Mouse (Mus musculus) layer of hippocampus, postnatal 36 days (tissue): ENCODE results near the gene Zfp217. TPM values are rescaled to one million over a fixed set of nuclear protein-coding genes. Genes with fewer than 3 reads are reported as not detected.

Experiments used
- DNase-seq, 2 experiments: peaks; one replicate each; pipeline ENCODE4 v3.0.0; 2022
- total RNA-seq, 2 experiments: library from RNA; stranded (reverse); gene quantifications; 2 replicates each; pipeline ENCODE4 v1.2.3; 2021

The Zfp217 gene
- total RNA-seq, 2 experiments from 2014 or later = 2.3 to 2.5 TPM

DNA sequence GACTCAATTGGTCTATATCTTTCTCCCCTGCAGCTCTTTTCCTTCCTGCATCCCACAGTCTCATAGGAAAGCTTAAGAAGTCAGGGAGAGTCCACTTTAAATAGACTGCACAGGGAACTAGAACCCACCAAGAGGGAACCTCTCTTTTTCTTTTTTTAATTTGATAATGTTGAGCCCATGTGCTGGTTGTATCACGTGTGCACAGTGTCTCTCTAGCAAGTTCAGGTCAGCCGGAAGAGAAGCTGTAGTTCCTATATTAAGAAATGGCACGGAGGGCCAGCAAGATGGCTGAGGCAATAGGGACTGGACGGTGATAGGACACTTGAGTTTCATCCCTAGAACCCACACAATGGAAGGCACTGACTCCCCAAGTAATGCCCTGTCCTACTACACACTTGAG is 11.1 kb upstream of the Zfp217 start:
- no peak for DNase-seq

DNA sequence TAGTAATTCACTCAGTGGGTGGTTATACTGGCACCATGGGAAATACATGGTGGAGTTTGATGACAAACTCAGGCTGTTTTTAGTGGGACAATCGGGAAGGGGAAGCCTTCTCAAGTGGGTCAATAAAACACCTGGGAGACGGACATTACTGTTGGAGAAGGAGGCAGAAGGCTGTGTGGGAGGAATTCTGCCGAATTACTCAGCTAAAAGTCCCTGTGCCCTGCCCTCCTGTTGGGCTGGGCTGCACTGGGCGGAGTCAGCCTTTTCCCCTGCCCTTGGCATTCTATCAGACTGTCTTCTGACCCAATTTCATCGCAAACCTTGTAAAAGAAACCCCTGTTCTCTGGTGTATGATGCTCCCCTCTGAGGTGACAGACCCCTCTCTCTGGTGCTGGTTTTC is 10.3 kb upstream of the Zfp217 start:
- DNase-seq = no peak

DNA sequence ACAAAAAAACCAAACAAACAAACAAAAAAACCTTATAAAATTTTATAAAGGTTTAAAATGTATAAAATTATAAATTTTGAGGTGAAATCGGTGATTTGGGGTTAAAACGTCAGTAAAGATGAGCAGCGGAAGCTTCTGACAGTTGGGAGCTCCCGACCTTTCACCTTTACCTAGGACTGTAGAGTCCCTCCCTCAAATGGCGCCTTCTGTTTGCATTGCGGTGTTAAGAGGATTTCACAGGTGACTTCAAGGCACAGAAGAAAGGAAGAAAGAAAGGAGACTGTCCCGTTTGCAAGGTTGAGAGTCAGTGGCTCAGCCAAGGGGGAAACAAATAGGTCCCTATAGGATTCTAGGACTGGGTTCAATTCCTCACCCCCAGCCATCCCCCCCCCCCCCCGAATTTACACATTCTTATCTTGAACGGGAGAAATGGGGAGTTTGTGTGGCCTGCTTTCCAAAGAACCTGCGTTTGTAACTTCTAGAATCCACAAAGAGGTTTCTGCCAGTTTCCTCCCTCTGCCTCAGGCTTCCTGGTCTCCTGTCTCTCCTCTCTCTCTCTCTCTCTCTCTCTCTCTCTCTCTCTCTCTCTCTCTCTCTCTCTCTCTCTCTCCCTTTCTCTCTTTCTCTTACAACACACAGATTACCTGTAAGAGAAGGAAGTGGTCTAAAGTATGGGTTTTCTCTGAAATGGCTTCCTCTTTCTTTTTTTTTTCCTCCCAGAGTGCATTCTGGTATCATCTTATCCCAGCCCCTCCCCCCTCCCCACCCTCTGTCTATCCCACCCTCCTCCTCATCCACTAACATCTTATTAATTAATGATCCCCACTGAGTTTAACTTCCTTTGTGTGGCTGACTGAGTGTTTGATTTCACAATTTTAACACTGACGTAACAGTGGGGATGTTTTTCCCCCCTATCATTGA is 9.6 kb upstream of the Zfp217 start:
- DNase-seq = no peak

DNA sequence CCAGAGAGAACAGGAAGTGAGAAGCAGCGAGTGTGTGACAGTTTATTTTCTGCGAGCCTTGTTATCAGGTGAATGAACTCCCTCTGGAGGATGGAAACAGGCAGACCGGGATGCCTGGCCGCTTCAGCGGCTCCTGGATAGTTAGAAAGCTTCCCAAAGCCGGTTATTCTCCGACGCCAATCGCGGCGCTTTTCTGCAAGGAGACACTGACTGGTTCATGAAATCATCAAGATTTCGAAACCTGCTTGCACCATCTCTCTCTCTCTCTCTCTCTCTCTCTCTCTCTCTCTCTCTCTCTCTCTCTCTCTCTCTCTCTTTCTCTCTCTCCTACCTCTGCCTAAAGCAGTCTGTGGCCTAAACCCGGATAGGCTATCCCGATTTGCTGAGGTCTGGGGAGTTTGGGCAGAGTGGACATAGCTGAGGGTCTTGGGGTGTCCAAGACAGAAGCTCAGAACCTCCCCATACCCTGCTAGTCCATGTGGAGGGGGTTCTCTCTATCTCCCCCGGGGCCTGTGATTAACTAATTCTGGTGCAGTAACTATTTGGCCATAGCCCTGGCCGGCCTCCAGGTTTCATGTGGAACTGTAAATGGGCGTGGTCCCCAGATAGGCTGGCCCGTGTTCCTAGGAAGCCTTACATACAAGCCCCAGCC is 7.3 kb upstream of the Zfp217 start:
- DNase-seq = peak; percentile 14 to 21

DNA sequence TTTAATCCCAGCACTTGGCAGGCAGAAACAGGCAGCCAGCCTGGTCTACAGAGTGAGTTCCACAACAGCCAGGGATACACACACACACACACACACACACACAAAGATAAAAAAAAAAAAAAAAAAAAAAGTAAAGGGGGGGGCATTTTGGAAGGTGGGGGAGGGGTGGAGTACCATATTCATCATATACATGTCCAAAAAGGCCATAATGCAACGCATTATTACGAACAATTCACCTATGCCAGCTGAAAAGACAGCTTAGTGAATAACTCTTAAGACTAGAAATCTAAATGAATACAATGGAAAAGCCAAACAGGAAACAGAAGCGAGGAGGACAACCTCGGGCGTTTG is 6.8 kb upstream of the Zfp217 start:
- DNase-seq = no peak

DNA sequence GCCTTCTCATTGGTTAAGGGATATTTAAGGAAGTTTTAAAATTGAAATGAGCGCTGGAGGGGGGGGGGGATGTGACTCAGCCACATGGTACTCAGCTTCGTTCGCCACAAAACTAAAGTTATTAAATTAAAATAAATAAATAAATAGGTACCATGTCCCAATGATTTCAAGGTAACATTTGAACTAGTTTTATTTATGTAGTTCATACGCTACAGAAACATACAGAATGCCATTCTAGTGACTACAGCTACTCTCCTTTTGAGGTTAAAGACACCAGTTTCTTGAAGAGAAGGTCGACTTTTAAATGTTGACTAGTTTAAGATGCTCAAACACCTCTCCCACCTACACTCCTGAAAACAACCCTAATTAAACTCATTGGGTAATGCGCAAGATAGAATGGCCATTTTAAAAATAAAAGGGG is 6.4 kb upstream of the Zfp217 start:
- no peak for DNase-seq

DNA sequence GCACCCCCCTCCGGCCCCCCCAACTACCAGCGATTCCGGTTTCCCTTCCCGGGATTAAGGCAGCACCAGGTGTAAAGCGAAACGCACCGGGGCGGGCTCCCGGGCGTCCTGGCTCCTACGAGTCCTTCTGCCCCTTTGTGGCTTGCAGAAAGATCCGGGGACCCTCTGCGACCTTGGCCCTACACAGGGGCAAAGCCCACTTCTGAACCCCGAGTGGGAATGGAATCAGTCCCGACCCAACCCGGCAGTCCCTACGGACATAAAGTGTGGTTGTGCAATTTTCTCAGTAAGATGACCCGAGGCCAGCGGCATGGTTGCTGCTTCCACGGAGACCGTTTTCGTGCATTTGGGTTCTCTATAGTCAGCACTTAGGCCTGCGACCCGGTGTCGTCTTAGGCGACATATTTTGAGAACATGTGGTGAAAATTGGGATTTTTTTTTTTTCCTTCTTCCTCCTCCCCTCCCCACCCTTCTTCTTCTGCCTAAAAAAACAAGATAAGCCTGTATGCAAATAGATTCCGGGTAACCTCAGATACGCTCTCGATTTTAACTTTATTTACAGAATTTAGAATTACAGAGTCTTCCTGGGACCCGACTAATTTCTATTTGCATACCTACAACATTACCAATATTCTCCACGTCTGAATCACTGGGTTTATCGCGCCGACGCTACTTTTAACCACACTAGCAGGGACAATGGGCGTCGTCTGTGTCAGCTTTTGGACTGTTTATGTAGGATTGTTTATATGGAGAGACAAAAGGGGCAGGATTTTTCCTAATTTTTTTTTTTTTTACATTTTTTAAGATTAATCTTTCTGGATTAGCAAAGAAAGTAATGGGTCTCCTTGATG is 5.7 kb upstream of the Zfp217 start:
- DNase-seq = no peak

DNA sequence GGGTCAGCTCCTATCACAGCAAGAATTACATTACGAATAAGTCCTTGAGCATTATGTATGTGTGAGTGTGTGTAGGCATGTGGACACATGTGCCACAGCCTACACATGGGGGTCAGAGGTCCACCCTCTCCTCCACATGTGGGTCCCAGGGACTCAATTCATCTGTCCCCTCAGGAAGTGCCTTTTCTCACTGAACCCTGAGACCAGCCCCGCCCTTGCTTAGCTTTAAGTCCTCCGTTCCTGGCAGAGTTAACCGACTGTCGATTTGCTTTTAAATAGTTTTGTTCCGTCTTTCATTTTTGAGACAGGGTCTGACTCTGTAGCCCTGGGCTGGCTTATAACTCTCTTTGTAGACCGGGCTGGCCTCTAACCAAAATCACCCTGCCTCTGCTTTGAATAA is 5.0 kb upstream of the Zfp217 start:
- DNase-seq = no peak

DNA sequence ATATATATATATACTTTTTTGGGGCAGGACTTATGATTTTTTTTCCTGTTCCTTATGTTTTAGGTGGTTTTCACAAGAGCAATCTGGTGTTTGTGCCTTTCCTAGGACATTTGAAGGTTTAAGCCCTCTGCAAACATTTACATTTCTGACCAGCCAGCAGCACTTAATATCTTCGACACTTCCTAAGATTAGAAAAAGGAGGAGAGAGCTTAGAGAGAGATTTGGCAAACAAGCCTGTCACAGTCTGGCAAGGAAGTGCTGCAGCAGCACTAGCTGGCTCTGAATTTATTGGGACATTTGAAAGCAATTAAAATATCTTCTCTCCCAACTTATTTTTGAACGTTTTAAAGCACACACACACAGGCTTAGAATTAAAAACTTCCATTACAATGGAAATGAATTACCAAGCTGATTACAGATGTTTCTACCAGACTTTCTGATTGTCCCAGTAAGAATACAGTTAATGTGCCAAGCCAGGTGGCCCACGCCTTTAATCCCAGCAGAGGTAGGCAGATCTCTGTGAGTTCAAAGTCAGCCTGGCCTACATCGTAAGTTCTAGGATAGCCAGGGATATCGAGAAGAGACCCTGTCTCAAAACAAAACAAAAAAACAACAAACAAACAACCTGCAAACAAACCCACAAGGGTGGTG is 4.3 kb upstream of the Zfp217 start:
- no peak for DNase-seq

DNA sequence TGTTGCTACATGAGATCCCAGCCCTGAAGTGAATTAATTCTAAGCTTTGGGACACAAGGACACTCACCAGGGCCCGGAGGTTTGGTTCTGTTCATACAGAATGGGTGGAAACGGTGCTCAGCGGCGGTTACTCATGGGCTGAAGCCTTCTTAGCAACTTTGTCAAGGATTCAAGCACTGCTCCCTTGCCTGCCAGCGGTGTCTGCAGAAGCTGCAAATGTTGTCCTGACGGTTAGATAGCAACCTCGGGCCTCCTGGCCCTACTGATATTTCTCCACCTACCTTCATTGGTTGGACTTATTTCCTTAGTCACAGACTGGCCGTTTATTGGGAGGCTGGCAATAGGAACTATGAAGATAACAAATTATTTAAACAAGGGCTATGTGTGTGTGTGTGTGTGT is 3.6 kb upstream of the Zfp217 start:
- no peak for DNase-seq

DNA sequence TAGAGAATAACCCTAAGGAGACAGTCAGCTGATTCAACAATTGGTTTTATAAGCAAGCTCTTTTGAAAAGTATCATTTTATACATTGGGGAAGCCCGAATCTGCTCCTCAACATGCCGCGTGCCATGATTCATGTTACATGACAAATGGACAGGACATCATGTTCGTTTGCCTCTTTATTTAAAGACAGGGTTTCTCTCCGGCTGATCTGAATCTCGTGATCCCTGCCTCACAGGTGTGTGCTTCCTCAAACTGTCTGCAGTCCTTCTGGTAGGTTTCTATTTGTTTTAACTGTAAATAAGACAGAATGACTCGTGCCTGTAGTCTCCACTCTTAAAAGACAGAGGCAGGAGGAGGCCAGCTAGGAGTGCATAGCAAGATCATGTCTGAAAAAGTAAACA is 925 bp upstream of the Zfp217 start:
- no peak for DNase-seq

DNA sequence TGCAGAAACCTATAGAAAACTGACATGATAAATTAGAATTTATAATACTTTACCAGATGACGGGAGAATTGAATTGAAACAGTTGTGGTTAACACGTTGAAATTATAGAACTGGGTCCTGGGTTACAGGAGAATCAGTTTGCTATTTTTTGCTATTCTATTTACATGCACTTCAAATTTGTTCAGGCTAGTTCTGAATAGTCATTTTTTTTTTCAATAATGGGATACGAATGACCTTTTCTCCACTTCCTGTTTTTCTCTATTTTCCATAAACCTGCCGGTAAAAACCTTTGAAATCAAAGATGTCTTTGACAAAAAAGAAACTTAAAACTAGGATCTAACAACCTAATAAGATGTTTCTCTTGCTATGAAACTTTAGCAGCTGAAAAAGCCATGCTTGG is 733 bp downstream of the Zfp217 start:
- DNase-seq = no peak

DNA sequence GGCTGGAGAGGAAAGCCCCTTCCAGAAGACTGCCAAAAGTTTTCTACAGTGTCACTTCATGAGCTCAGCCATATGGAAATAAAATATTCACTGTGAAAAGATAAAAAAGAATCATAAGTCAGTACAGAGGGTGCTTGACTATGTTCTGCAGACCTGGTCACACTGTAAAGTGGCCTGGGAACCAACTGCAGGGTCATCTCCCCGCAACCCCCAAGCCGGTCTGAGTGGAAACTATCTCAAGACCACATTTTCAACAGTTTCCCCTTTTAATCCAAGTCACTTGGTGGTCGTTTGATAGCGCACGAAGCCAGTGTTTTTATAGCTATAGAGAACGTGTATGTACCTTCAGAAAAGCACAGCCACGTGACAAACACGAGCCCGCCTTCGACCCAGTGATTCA is 3.6 kb downstream of the Zfp217 start:
- no peak for DNase-seq

DNA sequence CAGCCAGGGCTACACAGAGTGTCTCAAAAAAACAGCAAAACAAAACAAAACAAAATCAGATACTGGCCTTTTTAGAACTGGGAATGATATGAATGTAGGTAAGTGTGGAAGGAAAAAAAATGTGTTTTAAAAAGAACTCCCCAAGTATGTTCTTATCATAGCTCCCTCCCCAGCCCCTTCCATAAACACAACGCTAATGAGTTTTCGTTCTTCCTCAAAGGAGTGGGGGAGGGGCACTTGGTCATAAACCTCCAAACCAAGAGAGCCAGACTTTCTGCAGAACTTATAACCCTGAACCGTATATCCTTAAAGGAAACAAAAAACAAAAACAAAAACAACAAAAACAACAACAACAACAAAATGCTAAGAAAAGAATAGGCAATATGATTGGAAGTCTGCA is 4.0 kb downstream of the Zfp217 start:
- DNase-seq = no peak

DNA sequence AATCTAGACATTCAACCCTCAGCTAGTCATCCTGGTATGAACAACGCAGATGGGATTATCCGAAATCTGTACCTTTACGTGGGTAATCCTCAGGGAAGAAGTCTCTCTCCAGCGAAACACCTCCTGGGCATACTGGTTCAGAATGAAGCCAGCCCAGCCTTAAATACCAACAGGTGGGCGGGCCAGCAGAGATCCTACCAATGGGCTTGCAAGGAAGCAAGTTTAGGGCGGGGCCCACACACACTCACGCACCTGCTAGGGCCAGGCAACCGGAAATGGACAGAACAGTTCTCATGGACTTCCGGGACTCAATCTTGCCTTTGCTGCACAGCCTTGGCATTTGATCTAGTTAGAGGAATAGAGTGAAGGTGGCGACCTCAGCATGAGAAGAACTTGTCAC is 5.4 kb downstream of the Zfp217 start:
- DNase-seq = no peak

DNA sequence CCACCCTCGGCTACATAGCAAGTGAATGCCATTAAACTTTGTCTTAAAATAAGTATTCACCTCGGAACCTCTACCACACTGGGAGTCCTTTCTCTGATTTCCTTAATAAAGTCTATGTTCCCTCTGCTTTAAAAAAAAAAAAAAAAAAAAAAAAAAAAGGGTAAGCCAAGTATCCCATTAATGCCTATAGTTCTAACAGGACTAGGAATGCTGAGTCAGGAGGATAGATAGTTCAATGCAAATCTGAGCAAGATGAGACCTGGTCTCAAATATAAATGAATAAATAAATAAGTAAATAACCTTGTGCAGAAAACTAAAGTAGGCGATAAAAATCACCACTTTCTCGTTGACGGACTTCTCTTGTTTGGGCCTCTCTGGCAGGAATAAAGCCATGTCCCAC is 6.4 kb downstream of the Zfp217 start:
- no peak for DNase-seq

DNA sequence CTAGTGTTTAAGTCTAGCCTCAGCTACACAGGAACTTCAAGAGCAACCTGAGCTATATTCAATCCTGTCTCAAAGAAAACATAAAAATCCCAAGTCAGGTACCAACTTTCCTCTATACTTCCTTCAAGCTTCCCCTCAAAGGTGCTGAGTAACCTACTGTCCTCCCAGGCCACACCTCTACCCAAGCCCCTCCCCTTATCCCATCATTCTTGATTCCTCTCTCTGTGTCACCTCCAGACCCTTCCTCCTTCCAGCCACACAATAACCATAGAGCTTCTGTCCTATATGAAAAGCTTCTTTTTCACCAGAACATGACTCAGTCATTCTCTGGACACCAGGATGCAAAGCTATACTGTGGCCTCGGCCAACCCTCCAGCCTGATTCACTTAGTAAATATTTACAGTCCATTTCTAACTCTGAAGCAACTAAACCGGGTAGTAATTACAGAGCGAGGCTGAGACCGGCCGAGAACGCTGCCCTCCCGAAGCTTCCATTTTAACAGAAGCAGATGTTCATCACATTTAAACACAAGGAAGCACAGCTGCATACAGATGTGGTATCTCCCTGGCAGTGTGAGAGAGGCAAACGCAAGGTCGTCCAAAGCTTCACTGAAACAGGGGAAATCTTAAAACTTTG is 8.4 kb downstream of the Zfp217 start:
- no peak for DNase-seq

DNA sequence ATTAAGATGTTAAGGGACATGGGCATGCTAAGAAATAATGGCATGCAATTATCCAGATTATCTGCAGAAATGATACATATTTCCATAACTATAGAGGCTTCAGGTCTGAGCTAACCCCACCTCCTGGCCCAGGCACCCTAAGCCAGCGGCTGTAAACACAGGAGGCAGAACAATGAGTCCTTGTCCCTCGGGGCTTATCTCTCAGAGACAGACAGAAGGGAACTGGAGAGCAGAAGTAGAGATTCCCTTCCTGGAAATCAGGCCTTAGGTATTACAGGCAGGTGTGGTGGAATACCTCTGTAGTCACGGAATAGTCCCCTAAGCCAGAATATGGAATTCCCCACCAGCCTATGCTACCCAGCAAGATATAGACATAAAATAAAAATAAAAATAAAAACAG is 11.0 kb downstream of the Zfp217 start:
- no peak for DNase-seq

DNA sequence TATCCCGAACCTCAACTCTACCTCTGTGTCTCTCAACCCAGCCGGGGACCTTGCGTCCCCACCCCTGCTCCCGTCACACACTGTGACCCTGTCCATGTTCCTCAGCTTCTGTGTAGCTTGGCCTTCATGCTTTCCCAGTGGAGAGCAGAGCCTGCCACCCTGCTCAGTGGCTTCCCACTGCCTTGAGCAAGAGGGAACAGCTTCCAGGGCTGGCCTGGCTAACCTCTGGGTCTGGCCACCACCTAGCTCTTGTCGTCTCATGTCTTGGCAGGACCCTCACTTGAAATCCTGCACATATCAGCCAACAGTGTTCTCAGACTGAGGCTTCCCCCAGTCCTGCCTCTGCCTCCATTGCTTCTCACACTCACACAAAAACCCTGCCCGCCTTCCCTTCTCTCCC is 12.1 kb downstream of the Zfp217 start:
- DNase-seq = no peak

DNA sequence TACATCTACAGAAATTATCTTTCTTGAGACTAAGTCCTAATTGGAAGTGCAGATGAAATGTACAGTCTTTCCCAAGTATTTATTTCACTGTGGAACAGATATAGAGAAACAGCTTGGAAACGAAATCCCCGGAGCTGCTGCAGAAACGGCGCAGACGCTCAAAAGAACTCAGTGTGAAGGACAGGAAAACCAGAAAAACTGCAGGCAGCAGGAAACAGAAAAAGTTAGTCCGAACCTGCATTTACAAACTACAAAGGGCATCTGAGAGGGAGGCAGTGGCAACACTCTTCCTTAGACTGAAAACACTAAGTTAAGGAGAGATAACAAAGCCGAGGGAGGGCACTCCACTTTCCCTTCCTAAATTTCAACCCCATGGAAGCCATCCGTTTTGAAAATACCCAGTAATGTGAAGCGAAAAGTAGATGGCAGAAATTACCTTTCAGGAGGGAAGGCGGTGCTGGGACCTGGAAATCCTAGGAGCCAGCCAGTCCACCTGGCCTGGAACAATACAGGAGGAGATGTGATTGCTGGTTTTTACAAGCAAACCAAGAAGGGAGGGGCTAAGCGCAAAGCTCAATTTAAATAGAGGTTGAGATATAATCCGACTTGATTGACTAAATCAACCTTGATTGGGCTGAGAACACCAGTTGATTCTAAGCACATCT is 13.7 kb downstream of the Zfp217 start:
- no peak for DNase-seq

DNA sequence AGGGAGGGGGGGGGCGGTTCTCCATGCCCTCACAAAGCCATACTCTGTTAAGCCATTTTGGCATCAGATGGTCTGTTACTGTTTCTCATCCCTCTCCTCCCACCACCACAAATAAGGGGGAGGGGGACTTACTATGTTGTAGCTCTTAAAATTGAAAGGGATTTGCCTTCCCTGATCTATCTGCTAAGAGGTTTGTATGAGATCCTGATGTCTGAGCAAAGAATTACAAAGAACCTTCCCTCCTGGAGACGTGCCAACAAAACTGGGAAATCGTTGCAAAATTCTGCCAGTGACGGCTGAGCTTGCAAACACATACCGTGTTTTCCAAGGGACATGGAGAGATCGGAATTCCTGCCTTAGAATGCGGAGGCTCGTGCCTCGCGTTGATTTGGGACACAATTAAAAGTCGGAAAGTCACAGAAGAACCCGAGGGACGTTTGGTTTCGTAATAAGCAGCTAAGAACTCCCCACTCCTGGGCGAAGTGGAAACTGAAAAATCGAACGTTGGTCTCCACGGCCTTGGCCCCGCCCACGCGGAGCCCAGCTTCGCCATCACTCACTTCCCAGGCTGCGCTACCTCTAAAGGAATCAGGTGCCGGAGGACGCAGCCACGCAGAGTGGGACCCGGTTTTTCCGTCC is 14.7 kb downstream of the Zfp217 start:
- DNase-seq = peak; percentile 42 to 45
